Mouse (Mus musculus): ENCODE data around the gene Pctp.

DNA sequence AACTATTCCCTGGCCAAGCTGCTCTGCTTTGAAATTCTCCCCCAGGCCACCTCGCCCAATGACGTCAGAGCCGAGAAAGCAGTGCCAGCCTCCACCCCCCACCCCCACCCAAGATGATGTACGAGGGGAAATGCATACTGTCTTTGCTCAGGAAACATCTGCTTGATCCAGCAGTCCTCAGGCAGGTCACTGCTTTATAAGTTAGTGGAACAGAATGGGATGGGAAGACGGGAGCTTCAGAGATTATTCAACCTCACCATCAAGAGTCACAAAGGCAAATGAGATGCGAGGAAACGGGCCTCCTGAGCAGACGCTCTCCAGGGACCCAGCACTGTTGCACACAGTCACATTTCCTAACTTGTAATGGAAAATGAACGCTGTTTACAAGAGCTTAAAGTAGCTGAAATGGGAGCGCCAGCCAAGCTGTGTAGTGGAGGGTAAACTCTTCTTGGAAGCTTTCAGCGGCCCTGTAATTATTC, 24.3 kb downstream of the Pctp start:
- no peak for TF ChIP-seq EP300 (IDR thresholded peaks at IDR 0.05; ENCODE audit: insufficient read depth, low read depth, low read length)
- no peak for TF ChIP-seq POLR2A (IDR thresholded peaks at IDR 0.05; ENCODE audit: insufficient read depth, low read length)
- no peak for TF ChIP-seq CTCF (IDR thresholded peaks at IDR 0.05; ENCODE audit: low read depth, low read length)
